Mouse (Mus musculus): ENCODE data around the gene Mogat2. TPM values are rescaled to one million over a fixed set of nuclear protein-coding genes. Genes with fewer than 3 reads are reported as not detected.

Mogat2 gene
- polyA plus RNA-seq, 1 experiment from 2014 or later, result not detected

DNA sequence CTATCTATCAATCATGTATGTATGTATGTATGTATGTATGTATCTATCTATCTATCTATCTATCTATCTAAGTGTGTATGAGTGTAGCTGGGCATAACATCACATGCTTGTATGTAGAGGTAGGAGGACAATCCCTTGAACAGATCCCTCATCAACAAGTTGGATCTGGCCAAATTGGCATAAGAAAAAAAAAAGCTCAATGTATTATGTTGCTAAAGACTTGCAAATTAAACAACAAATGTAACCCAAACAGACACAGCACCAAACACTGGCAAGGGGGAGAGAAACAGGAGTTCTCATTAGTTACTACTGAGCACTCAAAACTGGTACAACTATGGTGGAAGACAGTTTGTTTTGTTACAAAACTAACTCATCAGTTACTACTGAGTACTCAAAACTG is 26.2 kb upstream of the Mogat2 start:
- H3K27me3 ChIP-seq, result no peaks in the 10 kb centered on the region
- no peak for DNase-seq (ENCODE audit: low read depth, low spot score)
- ChIA-PET POLR2A (no interaction called here), CTCF (no interaction called here)
- in situ Hi-C loops (cut with MboI; ENCODE audit: low pct_unique_long_range_greater_than_20kb), result no loop called here
- TF ChIP-seq CTCF (IDR thresholded peaks at IDR 0.05), result no peak
- ATAC-seq, result no peak

DNA sequence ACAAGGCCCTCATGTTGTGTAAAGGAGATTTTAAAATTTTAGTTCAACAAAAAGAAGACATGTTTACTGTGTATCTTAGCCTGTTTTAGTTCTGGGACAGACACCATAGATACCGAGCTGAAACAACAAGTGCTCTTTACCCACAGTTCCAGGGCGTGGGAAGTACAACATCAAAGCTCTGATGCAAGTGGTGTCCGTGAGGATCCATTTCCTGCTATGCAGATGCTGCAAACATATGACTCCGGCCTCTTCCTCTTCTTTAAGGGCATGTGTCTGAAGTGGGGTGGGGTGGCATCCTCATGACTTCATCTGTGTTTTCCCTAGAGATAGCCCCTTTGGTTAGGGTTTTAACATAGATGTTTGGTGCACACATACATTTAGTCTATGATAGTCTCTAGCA is 25.1 kb upstream of the Mogat2 start:
- no peak for DNase-seq (ENCODE audit: low read depth, low spot score)
- ATAC-seq, result no peak
- no peaks in the 10 kb centered on the region for H3K27me3 ChIP-seq
- CTCF ChIA-PET, result no interaction called here
- TF ChIP-seq CTCF (IDR thresholded peaks at IDR 0.05), result no peak
- in situ Hi-C loops (cut with MboI; ENCODE audit: low pct_unique_long_range_greater_than_20kb), result no loop called here
- POLR2A ChIA-PET, result no interaction called here

DNA sequence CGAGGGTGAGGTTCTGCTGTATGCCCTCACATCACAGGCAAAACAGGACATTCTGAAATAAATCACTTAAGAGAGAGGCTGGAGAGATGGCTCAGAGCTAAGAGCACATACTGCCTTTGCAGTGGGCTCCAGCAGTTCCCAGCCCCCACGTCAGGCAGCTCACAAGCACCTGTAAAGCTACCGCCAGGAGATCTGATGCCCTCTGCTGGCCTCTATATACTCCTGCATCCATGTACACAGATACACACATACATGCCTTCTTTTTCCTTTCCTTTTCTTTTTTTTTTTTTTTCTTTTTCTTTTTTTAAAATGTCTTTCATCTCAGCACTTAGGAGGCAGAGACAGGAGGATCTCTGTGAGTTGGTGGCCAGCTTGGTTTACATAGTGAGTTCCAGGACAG is 23.5 kb upstream of the Mogat2 start:
- in situ Hi-C loops (cut with MboI; ENCODE audit: low pct_unique_long_range_greater_than_20kb), result no loop called here
- ATAC-seq (no peak), DNase-seq (ENCODE audit: low read depth, low spot score) (no peak)
- ChIA-PET POLR2A (no interaction called here), CTCF (no interaction called here)
- no peaks in the 10 kb centered on the region for H3K27me3 ChIP-seq
- no peak for TF ChIP-seq CTCF (IDR thresholded peaks at IDR 0.05)

DNA sequence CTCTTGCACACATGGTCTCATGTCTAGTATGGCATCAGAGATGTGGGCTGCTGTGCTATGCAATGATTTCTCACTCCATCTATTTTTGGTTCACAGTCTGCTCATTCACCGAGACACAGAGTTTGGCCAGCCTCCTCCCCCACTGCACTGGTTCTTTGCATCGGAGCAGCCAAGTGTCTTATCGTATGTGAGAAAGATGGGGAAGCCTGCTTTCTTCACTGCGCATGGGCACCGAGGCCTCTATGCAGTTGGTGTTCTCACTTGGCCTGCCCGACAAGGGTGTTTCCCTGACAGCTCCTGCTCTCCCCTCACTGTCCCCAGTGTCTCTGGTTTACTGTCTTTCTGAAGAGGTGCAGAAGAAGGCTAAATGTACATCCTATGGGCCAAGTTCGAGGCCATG is 16.6 kb upstream of the Mogat2 start:
- in situ Hi-C loops (cut with MboI; ENCODE audit: low pct_unique_long_range_greater_than_20kb), result no loop called here
- DNase-seq (ENCODE audit: low read depth, low spot score) (no peak), ATAC-seq (no peak)
- no peak for TF ChIP-seq CTCF (IDR thresholded peaks at IDR 0.05)
- no peaks in the 10 kb centered on the region for H3K27me3 ChIP-seq
- POLR2A ChIA-PET, result no interaction called here
- CTCF ChIA-PET, result no interaction called here

DNA sequence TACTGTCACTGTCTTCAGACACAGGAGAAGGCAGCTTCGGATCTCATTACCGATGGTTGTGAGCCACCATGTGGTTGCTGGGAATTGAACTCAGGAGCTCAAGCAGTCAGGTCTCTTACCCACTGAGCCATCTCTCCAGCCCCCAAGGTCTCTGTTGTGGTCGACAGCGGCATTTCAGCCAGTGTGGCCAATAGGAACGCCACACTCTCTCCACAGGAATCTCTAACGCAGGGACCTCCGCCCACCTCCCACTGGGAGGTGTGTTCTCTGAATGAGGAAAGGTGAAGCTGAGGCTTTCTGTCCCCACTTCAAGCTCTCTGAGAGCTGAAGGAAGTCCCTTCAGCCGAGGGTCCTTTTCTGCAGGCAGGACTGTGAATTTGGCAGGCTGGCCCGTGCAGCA is 12.0 kb upstream of the Mogat2 start:
- ChIA-PET POLR2A (no interaction called here), CTCF (interaction anchor here (1.0 to 1.3 kb wide), 5 partner anchors 14 to 99 kb away, joined by 3 to 6 read pairs (median 4); partner anchors contain the start of gene Dgat2)
- ATAC-seq, result no peak
- no peak for TF ChIP-seq CTCF (IDR thresholded peaks at IDR 0.05)
- no peaks in the 10 kb centered on the region for H3K27me3 ChIP-seq
- DNase-seq (ENCODE audit: low read depth, low spot score), result no peak
- in situ Hi-C loops (cut with MboI; ENCODE audit: low pct_unique_long_range_greater_than_20kb), result no loop called here

DNA sequence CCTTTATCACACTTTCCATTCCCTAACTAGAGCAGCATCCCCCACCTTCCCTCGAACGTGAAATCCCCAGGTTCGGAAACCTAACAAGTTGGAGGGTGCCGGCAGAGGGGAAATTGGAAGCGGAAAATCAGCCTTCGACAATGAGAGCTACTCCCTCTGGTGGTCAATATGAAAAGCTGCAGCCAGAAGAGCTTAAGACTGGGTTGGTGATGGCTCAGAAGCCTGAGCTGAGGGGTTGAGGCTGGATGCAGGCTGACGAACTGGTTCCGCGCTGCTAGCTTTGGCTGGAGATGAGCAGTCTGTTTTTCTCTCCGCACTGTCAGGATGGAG is 11.1 kb upstream of the Mogat2 start:
- in situ Hi-C loops (cut with MboI; ENCODE audit: low pct_unique_long_range_greater_than_20kb), result no loop called here
- TF ChIP-seq CTCF (IDR thresholded peaks at IDR 0.05), result peak; percentile 78
- H3K27me3 ChIP-seq, result no peaks in the 10 kb centered on the region
- ATAC-seq (no peak), DNase-seq (ENCODE audit: low read depth, low spot score) (no peak)
- CTCF ChIA-PET, result interaction anchor here (0.8 to 1.3 kb wide), 8 partner anchors 13 to 98 kb away, joined by 3 to 6 read pairs (median 4); partner anchors contain the start of gene Dgat2
- POLR2A ChIA-PET, result no interaction called here

DNA sequence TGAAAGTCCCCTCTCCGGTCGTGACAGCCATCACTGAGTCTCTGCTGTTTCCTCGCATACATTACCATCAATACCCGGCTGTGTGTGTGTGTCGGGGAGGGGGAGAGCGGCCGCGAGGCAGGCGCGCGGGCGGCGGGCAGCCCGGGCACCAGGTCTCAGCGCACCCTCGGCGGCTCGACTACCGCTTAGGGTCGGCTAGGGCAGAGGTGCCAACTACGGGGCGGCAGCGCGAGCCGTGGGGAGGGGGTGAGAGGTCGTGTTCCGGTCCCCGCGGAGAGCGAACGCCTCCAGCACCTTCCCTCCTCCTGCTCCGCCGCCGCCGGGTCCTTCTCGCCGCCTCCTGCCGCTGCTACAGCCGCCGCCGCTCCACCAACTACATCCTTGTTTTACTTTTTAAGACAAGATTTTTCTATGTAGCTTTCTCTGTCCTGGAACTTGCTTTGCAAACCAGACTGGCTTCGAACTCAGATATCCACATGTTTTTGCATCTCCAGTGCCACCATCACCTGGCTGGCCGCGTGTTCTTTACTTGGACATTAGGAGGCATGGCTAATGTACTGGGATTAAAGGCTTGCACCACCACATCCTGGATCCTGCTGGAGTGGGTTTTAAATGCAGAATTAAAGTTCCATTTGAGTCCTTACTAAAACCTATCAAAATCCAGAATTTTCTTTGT is 10.6 kb upstream of the Mogat2 start:
- POLR2A ChIA-PET, result no interaction called here
- DNase-seq (ENCODE audit: low read depth, low spot score), result no peak
- no peaks in the 10 kb centered on the region for H3K27me3 ChIP-seq
- ATAC-seq, result no peak
- no peak for TF ChIP-seq CTCF (IDR thresholded peaks at IDR 0.05)
- in situ Hi-C loops (cut with MboI; ENCODE audit: low pct_unique_long_range_greater_than_20kb), result no loop called here
- CTCF ChIA-PET, result interaction anchor here (0.8 to 1.3 kb wide), 6 partner anchors 15 to 98 kb away, joined by 3 to 4 read pairs (median 4); partner anchors contain the start of gene Dgat2

DNA sequence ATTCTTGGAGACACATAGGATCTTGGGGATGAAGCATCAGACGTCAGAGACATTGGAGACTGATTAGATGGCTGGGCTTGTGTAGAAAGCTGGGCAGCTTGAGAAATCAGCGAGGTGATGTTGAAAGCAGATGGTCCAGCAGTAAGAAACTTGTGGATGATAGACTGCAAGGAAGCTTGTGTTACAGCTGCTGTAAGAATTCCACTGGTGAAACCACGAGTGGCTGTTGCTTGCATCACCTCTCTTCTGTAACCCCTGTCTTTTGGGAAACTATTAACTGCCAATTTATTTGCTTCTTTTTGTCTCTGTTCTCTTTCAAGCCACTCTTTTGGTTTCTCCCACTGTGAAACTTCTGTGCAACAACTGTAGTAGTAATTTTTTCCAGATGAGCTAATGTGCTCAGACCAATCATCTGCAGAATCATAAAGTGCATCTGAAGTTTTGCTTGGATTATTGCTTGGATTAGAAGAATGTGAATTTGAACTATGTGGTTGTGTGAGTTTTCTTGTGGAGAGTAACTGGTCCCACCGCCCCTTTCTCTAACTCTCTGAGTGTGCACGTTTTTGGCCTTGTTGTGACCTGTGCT is 9.8 kb upstream of the Mogat2 start:
- ChIA-PET CTCF (no interaction called here), POLR2A (no interaction called here)
- H3K27me3 ChIP-seq, result no peaks in the 10 kb centered on the region
- DNase-seq (ENCODE audit: low read depth, low spot score) (no peak), ATAC-seq (no peak)
- in situ Hi-C loops (cut with MboI; ENCODE audit: low pct_unique_long_range_greater_than_20kb), result no loop called here
- no peak for TF ChIP-seq CTCF (IDR thresholded peaks at IDR 0.05)

DNA sequence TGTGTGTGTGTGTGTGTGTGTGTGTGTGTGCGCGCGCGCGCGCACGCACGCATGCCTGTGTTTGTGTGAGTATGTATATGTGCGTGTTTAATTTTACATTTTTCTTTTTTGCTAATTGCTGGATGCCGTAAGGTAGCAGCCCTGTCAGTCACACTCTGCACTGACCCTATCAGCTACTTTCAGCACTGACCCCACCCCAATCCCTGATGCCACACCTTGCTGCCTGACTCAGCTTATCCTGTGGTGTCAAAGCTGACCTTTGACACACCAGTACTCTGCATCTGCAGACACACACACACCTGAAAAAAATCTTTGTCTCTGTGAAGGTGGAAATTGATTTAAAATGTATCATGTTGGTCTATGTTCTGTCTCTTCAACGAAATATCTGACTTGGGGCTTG is 3.7 kb upstream of the Mogat2 start:
- H3K27me3 ChIP-seq, result peaks cover 12% of the 10 kb centered on the region
- ChIA-PET POLR2A (no interaction called here), CTCF (no interaction called here)
- no peak for TF ChIP-seq CTCF (IDR thresholded peaks at IDR 0.05)
- DNase-seq (ENCODE audit: low read depth, low spot score), result no peak
- in situ Hi-C loops (cut with MboI; ENCODE audit: low pct_unique_long_range_greater_than_20kb), result no loop called here
- no peak for ATAC-seq

DNA sequence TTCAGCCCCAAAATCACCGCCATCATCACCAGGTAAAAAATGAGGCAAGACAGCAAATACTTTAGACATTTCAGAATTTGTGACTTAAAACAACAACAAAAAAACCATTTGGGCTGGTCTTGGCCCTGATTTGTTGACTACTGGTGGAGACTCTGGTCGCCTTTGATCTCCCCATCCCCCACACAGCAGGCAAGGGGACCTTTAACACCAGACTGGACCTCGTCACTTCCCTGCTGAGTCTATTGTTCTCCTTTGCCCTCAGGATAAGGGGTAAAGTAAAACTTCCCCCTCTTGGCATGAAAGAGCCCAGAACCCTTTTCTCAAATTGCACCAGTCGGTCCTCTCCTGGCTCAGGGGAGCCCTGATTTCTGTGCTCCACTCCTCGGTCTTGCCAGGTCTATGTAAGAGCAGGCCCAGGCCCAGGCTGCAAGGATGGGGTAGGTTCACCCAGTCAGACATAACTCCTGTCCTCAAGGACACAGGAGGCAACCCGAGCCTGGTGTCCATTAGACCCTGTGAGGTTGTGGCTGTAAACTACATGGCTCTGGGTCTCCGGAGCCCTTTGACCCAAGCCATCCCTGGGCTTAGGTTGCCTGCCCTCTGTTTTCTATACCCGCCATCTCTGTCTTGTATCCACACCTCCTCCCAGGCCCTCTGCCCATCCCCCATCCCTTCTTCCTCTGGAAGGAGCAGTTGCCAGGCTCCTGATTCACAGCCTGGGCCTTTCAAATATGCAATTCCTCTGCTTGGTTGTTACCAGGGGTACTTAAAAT is 1.3 kb downstream of the Mogat2 start:
- DNase-seq (ENCODE audit: low read depth, low spot score) (no peak), ATAC-seq (no peak)
- POLR2A ChIA-PET, result no interaction called here
- TF ChIP-seq CTCF (IDR thresholded peaks at IDR 0.05), result no peak
- CTCF ChIA-PET, result no interaction called here
- in situ Hi-C loops (cut with MboI; ENCODE audit: low pct_unique_long_range_greater_than_20kb), result no loop called here
- peaks cover 12% of the 10 kb centered on the region for H3K27me3 ChIP-seq

DNA sequence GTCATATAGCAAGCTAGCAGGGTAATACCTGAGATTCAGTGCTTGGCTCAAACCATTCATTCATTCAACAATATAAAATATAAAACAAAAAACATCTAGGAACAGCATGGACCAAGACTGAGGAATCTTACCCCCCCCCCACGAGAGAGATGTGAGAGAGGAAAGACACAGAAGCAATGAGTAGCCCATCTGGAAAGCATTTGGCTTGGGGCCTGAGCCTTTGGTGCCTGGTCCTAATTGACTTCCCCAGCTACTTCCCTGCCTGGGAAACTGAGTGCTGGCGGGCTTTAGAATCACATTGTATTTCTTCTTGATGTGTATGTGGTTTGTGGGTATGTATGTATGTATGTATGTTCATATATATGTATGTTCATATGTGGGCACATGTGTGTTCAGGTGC is 2.8 kb downstream of the Mogat2 start:
- CTCF ChIA-PET, result interaction anchor here (1.2 kb wide), 1 partner anchor 14 kb away, joined by 3 read pairs; no protein-coding TSS in a partner anchor
- no peak for DNase-seq (ENCODE audit: low read depth, low spot score)

More for the DNA sequence above, 2.8 kb downstream of the Mogat2 start:
- in situ Hi-C loops (cut with MboI; ENCODE audit: low pct_unique_long_range_greater_than_20kb), result no loop called here
- POLR2A ChIA-PET, result no interaction called here
- peaks cover 8% of the 10 kb centered on the region for H3K27me3 ChIP-seq
- no peak for TF ChIP-seq CTCF (IDR thresholded peaks at IDR 0.05)
- no peak for ATAC-seq
